Mouse (Mus musculus) E14TG2a.4 (cell line): ENCODE results near the gene Olfr967.

ENCODE experiments used
- H3K27me3 ChIP-seq: 2 replicates; pipeline ENCODE4 v1.6.1; 2014; ENCODE audit warnings: low read length, control low read depth; ENCODE audit not compliant: insufficient read depth
- H3K36me3 ChIP-seq: 2 replicates; pipeline ENCODE4 v1.6.1; 2014; ENCODE audit warnings: low read length, control low read depth; ENCODE audit not compliant: insufficient read depth
- H3K4me1 ChIP-seq: replicated peaks from 2 replicates; pipeline ENCODE4 v1.6.1; 2014; ENCODE audit warnings: low read depth, low read length, control low read depth
- H3K4me3 ChIP-seq: replicated peaks from 2 replicates; pipeline ENCODE4 v1.5.1; 2014; ENCODE audit warnings: mild to moderate bottlenecking, low read length
- H3K9me3 ChIP-seq: 2 replicates; pipeline ENCODE4 v1.6.1; 2014; ENCODE audit warnings: low read length, control low read depth
- CTCF ChIP-seq: conservative IDR thresholded peaks from 2 replicates; pipeline ENCODE4 v1.5.1; 2014; ENCODE audit warnings: low read length
- NANOG ChIP-seq: IDR thresholded peaks from 2 replicates; pipeline ENCODE4 v1.6.1; 2014; ENCODE audit warnings: borderline replicate concordance, low read length, mixed read lengths
- POU5F1 ChIP-seq: IDR thresholded peaks from 2 replicates; pipeline ENCODE4 v1.6.1; 2014; ENCODE audit warnings: low read length, borderline replicate concordance

Gene Olfr967

DNA sequence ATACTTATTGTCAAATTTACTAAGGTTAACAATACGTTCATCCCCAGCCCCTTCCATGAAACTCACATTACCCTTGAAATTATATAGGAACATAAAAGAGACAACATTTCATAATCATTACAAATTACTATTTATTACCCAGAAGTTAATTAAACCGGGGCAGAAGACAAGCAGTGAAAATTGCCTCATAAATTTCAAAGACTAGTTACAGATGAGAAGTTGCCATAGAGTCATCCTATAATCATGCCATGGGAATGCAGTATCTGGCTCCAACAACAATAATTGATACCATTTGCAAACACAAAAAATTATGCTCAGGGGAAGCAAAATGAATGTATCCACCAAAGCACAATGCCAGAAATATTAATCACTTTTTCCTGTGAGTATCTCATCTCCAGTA is 44.5 kb downstream of the Olfr967 start, which contains the start of gene Olfr969:
Gene Olfr969, plus strand, starts transcription at position 388 of the 400 bp plus-strand sequence.
- Histone ChIP-seq H3K36me3 (no peaks in the 10 kb centered on the region), H3K9me3 (no peaks in the 10 kb centered on the region), H3K4me3 (no peak within 1 kb of the TSS), H3K4me1 (no peaks in the 10 kb centered on the region), H3K27me3 (no peaks in the 10 kb centered on the region)
- TF ChIP-seq NANOG (no peak), CTCF (no peak), POU5F1 (no peak)
